Mouse (Mus musculus): Measurements from ENCODE around the gene Car9.

Gene Car9

GRCm38 (mm10) chr4:43496587-43496986 is 10.2 kb upstream of the Car9 start:
- peak in 1 of 2 experiments; percentile 24 for DNase-seq

- peak in 1 of 2 experiments; percentile 46 for DNase-seq
Measured at GRCm38 (mm10) chr4:43497405-43497804, 9.4 kb upstream of the Car9 start.

- DNase-seq = no peak
Measured at GRCm38 (mm10) chr4:43497946-43498345, 8.8 kb upstream of the Car9 start.

GRCm38 (mm10) chr4:43498983-43499382 is 7.8 kb upstream of the Car9 start:
- peak; percentile 38 to 64 for DNase-seq

GRCm38 (mm10) chr4:43499407-43500333 is 7.1 kb upstream of the Car9 start, which contains the start of gene Arhgef39:
TSS of gene Arhgef39 (minus strand) at chr4:43499695.
- DNase-seq = peak; percentile 91 to 94

- no peak for DNase-seq
Measured at GRCm38 (mm10) chr4:43503041-43503440, 3.7 kb upstream of the Car9 start.

GRCm38 (mm10) chr4:43503506-43503905 is 3.3 kb upstream of the Car9 start:
- DNase-seq = peak in 1 of 2 experiments; percentile 12

- no peak for DNase-seq
Measured at GRCm38 (mm10) chr4:43504269-43504668, 2.5 kb upstream of the Car9 start.

GRCm38 (mm10) chr4:43506074-43506473 is 692 bp upstream of the Car9 start:
- DNase-seq = no peak

GRCm38 (mm10) chr4:43507938-43508665 is 1.3 kb downstream of the Car9 start:
- peak in 1 of 2 experiments; percentile 53 for DNase-seq

GRCm38 (mm10) chr4:43508666-43508997 is 1.9 kb downstream of the Car9 start:
- peak; percentile 58 to 76 for DNase-seq

- no peak for DNase-seq
Measured at GRCm38 (mm10) chr4:43509109-43509508, 2.3 kb downstream of the Car9 start.

GRCm38 (mm10) chr4:43511675-43512454 is 5.1 kb downstream of the Car9 start:
- DNase-seq = no peak

- no peak for DNase-seq
Measured at GRCm38 (mm10) chr4:43512653-43513052, 5.9 kb downstream of the Car9 start.

- DNase-seq = no peak
Measured at GRCm38 (mm10) chr4:43513300-43513699, 6.5 kb downstream of the Car9 start.

- DNase-seq = no peak
Measured at GRCm38 (mm10) chr4:43513791-43514190, 7.0 kb downstream of the Car9 start.

GRCm38 (mm10) chr4:43515764-43516708 is 9.3 kb downstream of the Car9 start:
- no peak for DNase-seq

- DNase-seq = no peak
Measured at GRCm38 (mm10) chr4:43519551-43519950, 12.8 kb downstream of the Car9 start.

GRCm38 (mm10) chr4:43519956-43520355 is 13.2 kb downstream of the Car9 start:
- DNase-seq = peak; percentile 93 to 95

GRCm38 (mm10) chr4:43527880-43528279 is 21.1 kb downstream of the Car9 start:
- DNase-seq = peak in 1 of 2 experiments; percentile 53

- DNase-seq = peak in 1 of 2 experiments; percentile 53
Measured at GRCm38 (mm10) chr4:43528487-43528886, 21.7 kb downstream of the Car9 start.

GRCm38 (mm10) chr4:43530081-43530501 is 23.3 kb downstream of the Car9 start:
- peak in 1 of 2 experiments; percentile 27 for DNase-seq

Measured in kidney, postnatal 4 days (tissue).